Mouse (Mus musculus) liver, adult 2 months (tissue): ENCODE results near the gene Smc3.

Experiments
- CTCF ChIP-seq: fragments of 200-500 bp; IDR thresholded peaks from 2 replicates; pipeline ENCODE4 v1.5.1; 2011; ENCODE audit warnings: low read depth, low read length, control low read depth
- POLR2A ChIP-seq: fragments of 200-500 bp; IDR thresholded peaks from 2 replicates; pipeline ENCODE4 v1.6.1; 2011; ENCODE audit warnings: low read length, control low read depth; ENCODE audit not compliant: insufficient read depth; ENCODE audit errors: extremely low read depth

GRCm38 (mm10) chr19:53648056-53648455 is 47.9 kb downstream of the Smc3 start:
- no peak for TF ChIP-seq CTCF
- no peak for TF ChIP-seq POLR2A
